Mouse (Mus musculus) forebrain, embryonic 11.5 days (tissue): Measurements from ENCODE around the gene Fis1. TPM values are rescaled to one million over a fixed set of nuclear protein-coding genes. Genes with fewer than 3 reads are reported as not detected.

Experiments
- ATAC-seq: fragments of 200-750 bp; cut with Nextera tagmentation; replicated peaks from 2 replicates; pipeline ENCODE4 v1.8.0; 2017; ENCODE audit warnings: moderate TSS enrichment; ENCODE audit not compliant: low FRiP score
- DNase-seq: peaks from one replicate; pipeline ENCODE4 v3.0.0-alpha.2; 2017; ENCODE audit warnings: low spot score
- H3K27ac ChIP-seq: fragments of 300-500 bp; sonication (generic); 2 replicates; pipeline ENCODE4 v1.5.1; 2014; ENCODE audit warnings: low read depth, low read length
- H3K27me3 ChIP-seq: fragments of 300-500 bp; sonication (generic); 2 replicates; pipeline ENCODE4 v1.6.1; 2014; ENCODE audit warnings: mild to moderate bottlenecking, low read length, mixed read lengths; ENCODE audit not compliant: control insufficient read depth, insufficient read depth
- H3K36me3 ChIP-seq: fragments of 300-500 bp; sonication (generic); 2 replicates; pipeline ENCODE4 v1.6.1; 2014; ENCODE audit warnings: mild to moderate bottlenecking, low read length, moderate library complexity, mixed read lengths; ENCODE audit not compliant: control insufficient read depth, insufficient read depth
- H3K4me1 ChIP-seq: fragments of 300-500 bp; sonication (generic); replicated peaks from 2 replicates; pipeline ENCODE4 v1.6.1; 2014; ENCODE audit warnings: low read length, mixed read lengths; ENCODE audit not compliant: control insufficient read depth, insufficient read depth
- H3K4me2 ChIP-seq: fragments of 300-500 bp; sonication (generic); 2 replicates; pipeline ENCODE4 v1.6.1; 2014; ENCODE audit warnings: low read depth, mild to moderate bottlenecking, low read length, moderate library complexity, mixed read lengths; ENCODE audit not compliant: severe bottlenecking
- H3K4me3 ChIP-seq: fragments of 300-500 bp; sonication (generic); 2 replicates; pipeline ENCODE4 v1.5.1; 2014; ENCODE audit warnings: low read depth, low read length
- H3K9ac ChIP-seq: fragments of 300-500 bp; sonication (generic); 2 replicates; pipeline ENCODE4 v1.6.1; 2014; ENCODE audit warnings: low read length
- H3K9me3 ChIP-seq: fragments of 300-500 bp; sonication (generic); 2 replicates; pipeline ENCODE4 v1.6.1; 2016; ENCODE audit warnings: low read length, mixed read lengths; ENCODE audit not compliant: control insufficient read depth
- WGBS: fragments of 180-500 bp; shearing (Covaris S2); extraction: QIAGEN DNeasy Blood & Tissue Kit; methylation state at CpG from one replicate; pipeline ENCODE4 v1.1.7; 2014; 5-methylcytosine and 5-hydroxymethylcytosine counted together
- polyA plus RNA-seq: library from polyadenylated mRNA; unstranded; fragments of >200 nt; fragmentation: Nextera tagmentation; extraction: Ambion mirVana; gene quantifications from 2 replicates; pipeline ENCODE4 v1.2.1, GENCODE M21; 2014

Fis1 gene
- polyA plus RNA-seq, 1 experiment from 2014 or later = 277 TPM

DNA sequence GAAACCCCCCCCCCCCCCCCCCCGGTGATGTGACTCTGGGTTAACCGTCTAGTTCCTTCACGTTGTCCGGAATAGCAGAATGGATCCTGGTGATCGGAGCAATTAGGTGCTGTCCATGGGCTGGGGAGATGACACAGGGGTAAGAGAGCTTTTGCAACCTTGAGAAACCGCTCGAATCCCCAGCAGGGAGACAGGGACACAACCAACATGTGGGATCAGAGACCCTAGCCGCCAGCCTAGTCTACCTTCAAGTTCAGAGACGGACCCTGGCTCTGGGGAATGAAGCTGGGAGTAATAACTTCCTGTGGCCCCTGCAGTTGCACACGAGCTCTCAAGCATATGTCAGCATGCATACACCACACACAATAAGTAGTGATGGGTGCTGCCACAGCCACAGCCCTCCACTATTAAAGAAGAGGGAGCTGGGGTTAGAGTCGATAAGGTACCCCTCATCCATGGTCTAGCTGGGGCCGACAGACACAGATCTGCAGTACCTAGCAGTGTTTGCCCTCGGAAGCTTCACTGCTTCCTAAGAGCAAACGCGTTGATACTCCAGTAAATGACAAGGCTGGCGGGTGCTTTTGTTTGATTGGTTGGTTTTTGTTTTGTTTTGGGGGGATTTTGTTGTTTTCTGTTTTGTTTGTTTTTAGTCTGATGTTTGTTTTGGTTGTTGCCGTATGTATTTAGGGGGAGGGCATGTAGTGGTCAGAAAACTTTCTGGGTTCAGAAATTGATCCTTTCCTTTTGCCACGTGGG is 33.4 kb upstream of the Fis1 start:
- H3K9ac ChIP-seq = peak overlapping the region; percentile 72
- WGBS = 28% methylated on average over 18 of the region's 18 CpGs
- ATAC-seq = peak; percentile 19; the same call in 1 of the 2 replicates

DNA sequence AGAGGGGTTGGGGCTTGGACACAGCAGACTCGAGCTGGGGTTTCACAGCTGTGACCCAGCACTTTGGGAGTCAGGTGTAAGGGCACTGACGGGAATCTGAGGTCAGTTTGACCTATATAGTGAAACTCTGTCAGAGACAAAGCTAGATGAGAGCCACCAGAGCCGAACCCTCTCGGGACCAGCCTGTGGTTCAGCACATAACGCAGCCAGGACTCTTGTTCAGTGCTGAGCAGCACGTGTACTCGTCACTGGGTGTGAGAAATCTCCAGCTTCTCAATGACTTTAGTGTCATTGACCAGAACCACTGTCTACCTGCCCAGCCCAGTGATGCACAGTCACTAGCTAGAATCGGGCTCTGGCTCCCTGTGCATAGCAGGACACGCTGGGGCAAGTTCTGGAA is 30.2 kb upstream of the Fis1 start:
- DNase-seq (no peak), ATAC-seq (no peak)
- no peak overlapping the region for H3K27ac ChIP-seq
- WGBS = 85% methylated on average over 9 of the region's 9 CpGs
- no peaks in the 10 kb centered on the region for H3K9me3 ChIP-seq
- no peak overlapping the region for H3K4me3 ChIP-seq
- H3K36me3 ChIP-seq = no peaks in the 10 kb centered on the region
- H3K4me1 ChIP-seq = peaks cover 4% of the 10 kb centered on the region; the same call in 1 of the 2 replicates
- no peak overlapping the region for H3K9ac ChIP-seq
- H3K4me2 ChIP-seq = no peak overlapping the region
- no peaks in the 10 kb centered on the region for H3K27me3 ChIP-seq

More for the DNA sequence above, 33.4 kb upstream of the Fis1 start:
- Histone ChIP-seq H3K27ac (no peak overlapping the region), H3K4me2 (peak overlapping the region; percentile 85), H3K9me3 (no peaks in the 10 kb centered on the region), H3K27me3 (no peaks in the 10 kb centered on the region), H3K4me3 (peak overlapping the region; percentile 57), H3K4me1 (peaks cover 4% of the 10 kb centered on the region; the same call in 1 of the 2 replicates), H3K36me3 (no peaks in the 10 kb centered on the region)
- DNase-seq = no peak

DNA sequence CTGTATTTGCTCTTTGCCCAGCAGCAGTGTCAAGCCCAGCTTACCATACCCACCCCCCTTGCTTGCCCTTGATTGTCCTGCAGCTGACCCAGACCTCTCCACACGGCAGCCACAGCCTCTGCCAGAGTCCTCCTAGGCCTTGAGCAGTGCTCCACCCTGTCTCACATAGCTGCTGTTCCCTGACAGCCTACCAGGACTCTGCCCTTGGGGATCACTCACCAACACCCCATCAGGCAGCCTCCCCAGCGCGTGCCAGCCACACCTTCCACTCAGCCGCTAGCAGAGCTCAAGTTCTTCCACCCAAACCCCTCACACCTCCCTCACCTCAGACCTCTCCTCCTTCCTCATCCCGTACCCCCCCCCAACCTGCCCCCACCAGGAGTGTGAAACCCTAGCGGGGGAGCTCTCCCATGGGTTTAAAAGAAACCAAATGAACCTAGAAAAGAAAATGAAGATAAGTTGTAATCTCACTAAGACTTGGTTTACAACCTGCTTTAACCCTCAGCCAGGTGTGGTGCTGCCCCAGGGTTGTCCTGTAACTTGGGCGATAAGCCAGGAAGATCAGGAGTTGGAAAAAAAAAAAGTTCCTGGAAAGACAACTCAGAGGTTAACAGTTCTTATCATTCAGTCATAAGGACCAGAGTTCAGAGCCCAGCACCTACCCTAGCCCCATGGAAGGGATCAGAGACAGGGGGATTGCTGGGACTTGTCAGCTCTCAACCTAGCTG is 29.2 kb upstream of the Fis1 start:
- H3K9me3 ChIP-seq = no peaks in the 10 kb centered on the region
- ATAC-seq (no peak), DNase-seq (no peak)
- 83% methylated on average over 7 of the region's 7 CpGs for WGBS
- H3K27ac ChIP-seq = no peak overlapping the region
- peaks cover 4% of the 10 kb centered on the region; the same call in 1 of the 2 replicates for H3K4me1 ChIP-seq
- no peak overlapping the region for H3K4me3 ChIP-seq
- no peaks in the 10 kb centered on the region for H3K27me3 ChIP-seq
- no peak overlapping the region for H3K4me2 ChIP-seq
- no peaks in the 10 kb centered on the region for H3K36me3 ChIP-seq
- H3K9ac ChIP-seq = no peak overlapping the region

DNA sequence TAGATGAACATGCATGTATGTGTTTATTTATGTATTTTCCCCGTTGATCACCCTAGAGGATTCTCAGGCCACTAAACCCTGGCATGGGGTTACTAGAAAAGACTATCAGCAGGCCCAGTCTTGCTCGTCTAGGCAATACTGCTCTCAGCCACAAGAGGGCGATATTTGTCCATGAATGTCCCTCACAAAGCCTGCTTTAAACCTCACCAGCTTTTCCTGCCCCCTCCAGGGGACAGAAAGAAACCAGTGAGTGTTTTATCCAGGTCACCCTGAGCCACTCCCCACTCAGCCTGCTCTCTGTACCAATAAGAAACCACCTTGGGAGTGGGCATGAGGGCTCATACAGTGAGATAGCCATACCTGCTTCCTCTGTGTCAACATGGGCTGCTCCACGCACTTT is 24.0 kb upstream of the Fis1 start:
- Histone ChIP-seq H3K4me3 (no peak overlapping the region), H3K27ac (no peak overlapping the region), H3K4me2 (no peak overlapping the region), H3K4me1 (no peaks in the 10 kb centered on the region), H3K27me3 (no peaks in the 10 kb centered on the region), H3K36me3 (no peaks in the 10 kb centered on the region), H3K9me3 (no peaks in the 10 kb centered on the region), H3K9ac (peak overlapping the region; percentile 10)
- WGBS = 21% methylated on average over 4 of the region's 4 CpGs
- DNase-seq = peak; percentile 91
- peak; percentile 39; the same call in 1 of the 2 replicates for ATAC-seq

DNA sequence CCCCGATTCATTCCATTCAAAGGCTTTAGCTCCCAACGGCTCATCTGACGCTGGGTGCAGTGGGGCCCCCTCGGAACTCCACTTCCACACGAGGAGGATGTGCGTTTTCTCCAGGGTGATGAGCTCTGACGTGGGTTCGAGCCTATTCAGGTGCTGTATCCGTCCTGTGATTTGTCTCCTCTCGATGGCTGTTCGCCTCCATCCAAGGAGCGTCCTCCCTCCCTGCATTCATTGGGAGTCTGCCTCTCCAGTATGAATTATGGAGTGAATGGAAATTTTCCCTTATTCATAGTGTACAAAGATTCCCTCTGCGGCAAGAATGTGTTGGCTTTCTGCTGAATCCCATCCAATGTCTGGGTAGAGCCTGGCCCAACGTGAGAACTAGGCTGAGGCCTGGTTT is 21.2 kb upstream of the Fis1 start:
- Histone ChIP-seq H3K27ac (no peak overlapping the region), H3K9ac (no peak overlapping the region), H3K4me3 (no peak overlapping the region), H3K27me3 (no peaks in the 10 kb centered on the region), H3K4me2 (no peak overlapping the region), H3K36me3 (no peaks in the 10 kb centered on the region), H3K4me1 (no peaks in the 10 kb centered on the region), H3K9me3 (no peaks in the 10 kb centered on the region)
- DNase-seq = no peak
- WGBS = 85% methylated on average over 14 of the region's 14 CpGs
- ATAC-seq = no peak

DNA sequence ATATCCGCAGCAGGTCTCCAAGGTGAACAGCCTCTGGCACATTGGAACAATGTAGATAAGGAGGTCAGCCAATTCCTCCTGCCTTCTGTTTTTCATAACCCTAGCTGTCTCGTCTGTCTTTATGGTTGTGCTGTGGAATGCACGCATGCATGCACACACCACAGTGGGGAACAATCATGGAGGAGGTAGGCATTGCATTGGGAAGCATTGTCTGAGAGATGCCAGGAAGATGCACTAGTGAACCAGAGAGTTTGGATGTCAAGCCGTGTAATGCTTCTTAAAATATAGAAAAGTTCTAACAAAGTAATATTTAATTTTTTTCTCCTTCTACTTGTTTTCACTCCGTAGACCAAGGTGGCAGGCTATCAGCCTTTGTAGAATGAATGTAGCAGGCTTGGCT is 20.1 kb upstream of the Fis1 start:
- Histone ChIP-seq H3K27ac (no peak overlapping the region), H3K4me3 (no peak overlapping the region), H3K36me3 (no peaks in the 10 kb centered on the region), H3K27me3 (no peaks in the 10 kb centered on the region), H3K9ac (no peak overlapping the region), H3K4me2 (no peak overlapping the region), H3K9me3 (no peaks in the 10 kb centered on the region), H3K4me1 (no peaks in the 10 kb centered on the region)
- DNase-seq (no peak), ATAC-seq (no peak)
- WGBS = 82% methylated on average over 5 of the region's 5 CpGs

DNA sequence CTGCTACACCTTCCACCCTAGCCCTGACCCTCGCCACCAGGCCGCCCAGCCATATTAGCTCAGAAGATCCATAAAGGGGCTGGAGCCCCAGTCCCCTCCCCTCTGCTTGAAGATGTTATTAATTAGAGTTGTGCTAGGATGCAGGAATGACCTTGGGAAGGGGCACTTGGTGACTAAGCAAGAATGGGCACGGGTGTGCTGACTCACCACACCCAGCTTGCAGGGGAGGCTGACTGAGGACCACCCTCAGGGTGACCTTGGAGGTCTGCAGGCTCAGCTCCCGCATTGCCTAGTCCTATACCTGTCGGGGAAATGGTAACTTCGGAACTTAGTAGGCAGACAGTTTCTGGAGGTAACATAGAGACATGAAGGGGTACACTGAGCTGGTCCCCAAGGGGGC is 19.1 kb upstream of the Fis1 start:
- H3K4me3 ChIP-seq = no peak overlapping the region
- ATAC-seq = no peak
- WGBS = 84% methylated on average over 6 of the region's 6 CpGs

DNA sequence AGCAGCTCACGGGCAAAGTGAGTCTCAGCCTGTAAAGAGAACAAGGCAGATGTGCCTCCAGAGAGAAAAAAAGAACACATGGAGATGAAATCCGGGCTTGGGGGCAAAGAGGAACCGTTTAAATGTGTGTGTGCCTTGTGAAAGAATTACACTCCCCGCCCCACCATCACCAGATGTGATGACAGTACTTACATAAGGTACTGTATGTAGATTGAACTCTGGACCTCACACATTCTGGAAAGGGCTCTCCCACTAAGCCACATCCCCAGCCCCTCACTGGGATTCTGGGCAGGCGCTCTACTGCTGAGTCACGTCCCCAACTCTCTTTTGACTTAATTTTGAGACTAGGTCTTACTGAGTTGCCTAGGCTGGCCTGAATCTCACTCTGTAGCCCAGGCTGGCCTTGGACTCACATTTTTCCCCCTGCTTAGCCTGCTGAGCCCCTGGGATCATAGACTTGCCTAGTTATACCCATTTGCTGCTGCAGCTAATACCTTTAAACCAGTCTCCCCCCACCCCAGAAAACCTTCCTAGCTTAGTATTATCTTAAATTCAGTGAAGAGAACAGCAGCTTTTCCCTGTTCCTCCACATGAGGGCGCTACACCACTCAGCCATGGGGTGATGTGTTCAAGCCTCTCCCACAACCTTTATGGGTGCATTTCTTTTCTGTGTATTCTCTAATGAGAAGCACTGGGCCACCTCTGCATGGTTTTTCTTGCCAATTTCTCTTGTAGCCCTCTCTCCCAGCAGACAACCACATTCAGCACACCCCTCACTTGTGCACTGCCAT is 17.0 kb upstream of the Fis1 start:
- H3K36me3 ChIP-seq = no peaks in the 10 kb centered on the region
- H3K27ac ChIP-seq = no peak overlapping the region
- H3K9ac ChIP-seq = no peak overlapping the region
- H3K4me3 ChIP-seq = no peak overlapping the region
- WGBS = 64% methylated on average over 7 of the region's 7 CpGs
- DNase-seq = no peak
- H3K4me1 ChIP-seq = no peaks in the 10 kb centered on the region
- H3K27me3 ChIP-seq = no peaks in the 10 kb centered on the region
- no peaks in the 10 kb centered on the region for H3K9me3 ChIP-seq
- no peak for ATAC-seq
- H3K4me2 ChIP-seq = no peak overlapping the region

More for the DNA sequence above, 19.1 kb upstream of the Fis1 start:
- Histone ChIP-seq H3K36me3 (no peaks in the 10 kb centered on the region), H3K9me3 (no peaks in the 10 kb centered on the region), H3K27ac (no peak overlapping the region), H3K27me3 (no peaks in the 10 kb centered on the region), H3K9ac (no peak overlapping the region), H3K4me1 (no peaks in the 10 kb centered on the region), H3K4me2 (no peak overlapping the region)
- DNase-seq = no peak
